8 mouse cellular contexts compared by ENCODE assay signal in genomic region chr8:84656641-84657126, GRCm38 (mm10). TPM values are rescaled to one million over a fixed set of nuclear protein-coding genes. Genes with fewer than 3 reads are reported as not detected.
DNase-seq lines count a peak whose midpoint lies in the region; ATAC-seq and TF ChIP-seq lines count a peak whose summit lies in the region.

No protein-coding gene starts in this region.

- H3ac ChIP-seq in myocyte (ENCODE audit: control insufficient read depth, insufficient read length) = no peak overlapping the region

- H3K27me3 ChIP-seq in hindbrain, embryonic 15.5 days = no peaks in the 10 kb centered on the region
- H3K27me3 ChIP-seq in liver, embryonic 12.5 days (replicated peaks) = peaks cover 17% of the 10 kb centered on the region
- H3K27me3 ChIP-seq in myocyte (ENCODE audit: control insufficient read depth, insufficient read depth, insufficient read length) = no peaks in the 10 kb centered on the region
- H3K27me3 ChIP-seq in thymus, adult 2 months (ENCODE audit: control insufficient read depth, insufficient read depth, low read length) = no peaks in the 10 kb centered on the region

- H3K9ac ChIP-seq in ES-E14 (ENCODE audit: insufficient read depth, low read depth, low read length, poor library complexity, severe bottlenecking) = peak overlapping the region; percentile 89
- peak overlapping the region; percentile 12; the same call in 1 of the 2 replicates for H3K9ac ChIP-seq in hindbrain, embryonic 15.5 days
- peak overlapping the region; percentile 69 for H3K9ac ChIP-seq in liver, embryonic 12.5 days

- H3K36me3 ChIP-seq in ES-E14 (ENCODE audit: control insufficient read depth, insufficient read depth, low read length, poor library complexity, severe bottlenecking) (peaks cover 4% of the 10 kb centered on the region), myocyte (ENCODE audit: control insufficient read depth, insufficient read depth) (no peaks in the 10 kb centered on the region)
- H3K36me3 ChIP-seq in hindbrain, embryonic 15.5 days = no peaks in the 10 kb centered on the region
- H3K36me3 ChIP-seq in liver, embryonic 12.5 days = no peaks in the 10 kb centered on the region
- H3K36me3 ChIP-seq in thymus, adult 2 months (ENCODE audit: control insufficient read depth, insufficient read depth, low read length) = no peaks in the 10 kb centered on the region

- no peaks in the 10 kb centered on the region for H3K9me3 ChIP-seq in ES-E14 (ENCODE audit: control insufficient read depth, insufficient read depth, low read depth, low read length)
- H3K9me3 ChIP-seq in hindbrain, embryonic 15.5 days = no peaks in the 10 kb centered on the region
- H3K9me3 ChIP-seq in liver, embryonic 12.5 days (replicated peaks) = no peaks in the 10 kb centered on the region

- peaks cover 12% of the 10 kb centered on the region for H3K79me2 ChIP-seq in myocyte (ENCODE audit: control insufficient read depth, insufficient read depth)

- peak overlapping the region; percentile 97 for H3K27ac ChIP-seq in ES-E14 (ENCODE audit: insufficient read depth, low read depth, low read length, poor library complexity, severe bottlenecking)
- peak overlapping the region; percentile 88 for H3K27ac ChIP-seq in brown adipose tissue, adult 24 weeks (replicated peaks; ENCODE audit: low read depth, low read length)
- H3K27ac ChIP-seq in hindbrain, embryonic 15.5 days (replicated peaks) = peak overlapping the region; percentile 61
- H3K27ac ChIP-seq in liver, embryonic 12.5 days = peak overlapping the region; percentile 81
- H3K27ac ChIP-seq in thymus, adult 2 months (ENCODE audit: control insufficient read depth, insufficient read depth, low read length) = peak overlapping the region; percentile 36; the same call in 1 of the 2 replicates

- H3K4me3 ChIP-seq in ES-E14 (ENCODE audit: insufficient read depth in 1 of 2, low read depth in 1 of 2, low read length in 2 of 2, poor library complexity in 1 of 2, severe bottlenecking in 1 of 2) (peak overlapping the region; percentile 77 to 83), myocyte (no peak overlapping the region)
- H3K4me3 ChIP-seq in brown adipose tissue, adult 24 weeks (ENCODE audit: insufficient read depth, low read depth, low read length) = peak overlapping the region; percentile 59
- H3K4me3 ChIP-seq in hindbrain, embryonic 15.5 days = peak overlapping the region; percentile 30
- H3K4me3 ChIP-seq in liver, embryonic 12.5 days = peak overlapping the region; percentile 53
- peak overlapping the region; percentile 57 for H3K4me3 ChIP-seq in thymus, adult 2 months (ENCODE audit: control insufficient read depth, insufficient read depth, low read length)

- no peak for DNase-seq in ES-E14 (ENCODE audit: low read depth, low spot score)
- DNase-seq in forelimb bud, embryonic 11.5 days (ENCODE audit: low read depth, low spot score) = peak; percentile 89
- DNase-seq in thymus, adult 2 months = peak; percentile 76

- TF ChIP-seq CTCF in thymus, adult 2 months (IDR thresholded peaks at IDR 0.05; ENCODE audit: borderline replicate concordance, control insufficient read depth, extremely low read depth, insufficient read depth, low read length, poor library complexity) = peak; percentile 32; the same call in 1 of the 2 replicates

- TF ChIP-seq POLR2A in myocyte (IDR thresholded peaks at IDR 0.05; ENCODE audit: insufficient read length, low read depth) = no peak
- peak; percentile 53; the same call in 1 of the 2 replicates for TF ChIP-seq POLR2A in thymus, adult 2 months (IDR thresholded peaks at IDR 0.05; ENCODE audit: control insufficient read depth, extremely low read depth, insufficient read depth, low read length, poor library complexity)

- peaks cover 9 to 14% of the 10 kb centered on the region in 2 experiments for H3K4me1 ChIP-seq in ES-E14 (ENCODE audit: control insufficient read depth in 2 of 2, insufficient read depth in 2 of 2, low read length in 2 of 2, poor library complexity in 1 of 2)
- H3K4me1 ChIP-seq in brown adipose tissue, adult 24 weeks (ENCODE audit: control insufficient read depth, insufficient read depth, insufficient read length, low read length) = peaks cover 3% of the 10 kb centered on the region; the same call in 1 of the 2 replicates
- H3K4me1 ChIP-seq in hindbrain, embryonic 15.5 days (replicated peaks) = peaks cover 42% of the 10 kb centered on the region
- peaks cover 75% of the 10 kb centered on the region for H3K4me1 ChIP-seq in liver, embryonic 12.5 days
- peaks cover 28% of the 10 kb centered on the region for H3K4me1 ChIP-seq in thymus, adult 2 months (replicated peaks; ENCODE audit: control insufficient read depth, insufficient read depth, low read length)

- in situ Hi-C loops in ES-E14 (cut with MboI; ENCODE audit: low sequenced_read_pairs in 2 of 2, unreplicated experiment in 2 of 2) = no loop called here

- H3K4me2 ChIP-seq in hindbrain, embryonic 15.5 days = peak overlapping the region; percentile 51
- peak overlapping the region; percentile 88 for H3K4me2 ChIP-seq in liver, embryonic 12.5 days
- peak overlapping the region; percentile 82 for H3K4me2 ChIP-seq in myocyte (ENCODE audit: low read depth)

- WGBS in hindbrain, embryonic 15.5 days = 3% methylated on average over 23 of the region's 23 CpGs
- WGBS in liver, embryonic 12.5 days (ENCODE audit: insufficient replicate concordance) = 2% methylated on average over 23 of the region's 23 CpGs
- under 1% methylated on average over 23 of the region's 23 CpGs for WGBS in thymus, adult 2 months

- ATAC-seq in hindbrain, embryonic 15.5 days (ENCODE audit: low FRiP score, low read depth) = 0 out of 2 replicates have a peak, but pooled peaks have one; percentile 13
- peak; percentile 72 for ATAC-seq in liver, embryonic 12.5 days
- ATAC-seq in frontal cortex, adult (ENCODE audit: low TSS enrichment) = no peak

TF ChIP-seq in ES-E14, 5 proteins besides CTCF, POLR2A, EP300 and RAD21:
- TF ChIP-seq MAFK (IDR thresholded peaks at IDR 0.05; ENCODE audit: insufficient read depth, low read depth, low read length) (no peak), ZC3H11A (IDR thresholded peaks at IDR 0.05; ENCODE audit: borderline replicate concordance, low read depth, low read length) (no peak), ZNF384 (IDR thresholded peaks at IDR 0.05; ENCODE audit: low read depth, low read length) (no peak), CHD2 (IDR thresholded peaks at IDR 0.05; ENCODE audit: low read depth, low read length) (no peak), HCFC1 (IDR thresholded peaks at IDR 0.05; ENCODE audit: borderline replicate concordance, insufficient read depth, low read length) (no peak)

TF ChIP-seq in myocyte, 11 proteins besides CTCF, POLR2A, EP300 and RAD21:
- TF ChIP-seq USF1 (IDR thresholded peaks at IDR 0.05; ENCODE audit: low read depth) = no peak
- TF ChIP-seq E2F4 (IDR thresholded peaks at IDR 0.05; ENCODE audit: insufficient read depth) = no peak
- no peak for TF ChIP-seq MYOG (IDR thresholded peaks at IDR 0.05; ENCODE audit: control insufficient read depth in 1 of 3, insufficient read depth in 1 of 3, insufficient read length in 2 of 3, low read depth in 2 of 3)
- TF ChIP-seq REST (IDR thresholded peaks at IDR 0.05; ENCODE audit: insufficient read depth, insufficient read length) = no peak
- no peak for TF ChIP-seq MAX (IDR thresholded peaks at IDR 0.05; ENCODE audit: low read depth)
- no peak for TF ChIP-seq TCF3 (IDR thresholded peaks at IDR 0.05; ENCODE audit: insufficient read length, low read depth)
- TF ChIP-seq TCF12 (IDR thresholded peaks at IDR 0.05; ENCODE audit: insufficient read depth, poor library complexity, severe bottlenecking) = no peak
- TF ChIP-seq MYOD1 (IDR thresholded peaks at IDR 0.05; ENCODE audit: control insufficient read depth in 1 of 3, insufficient read length in 2 of 3, low read depth in 2 of 3) = no peak
- no peak for TF ChIP-seq SRF (IDR thresholded peaks at IDR 0.05; ENCODE audit: control insufficient read depth, insufficient read length, low read depth)
- TF ChIP-seq CEBPB (IDR thresholded peaks at IDR 0.05; ENCODE audit: insufficient read depth, poor library complexity, severe bottlenecking) = no peak
- no peak for TF ChIP-seq POLR2AphosphoS2 (IDR thresholded peaks at IDR 0.05; ENCODE audit: insufficient read length, low read depth)
TF ChIP-seq in myocyte: peak in this region for 0.

RNA-seq across cellular contexts. Expression of gene Ier2, which starts 6.0 kb away (rescaled TPM):
- 49.3 and 49.7 TPM in 2 replicates for total RNA-seq in ES-E14 (2012; rRNA removed)
- polyA plus RNA-seq in brown adipose tissue, adult 24 weeks (2012; ENCODE audit: insufficient read depth, insufficient read length, missing spikeins) = 17.2 and 62.3 TPM in 2 replicates
- polyA plus RNA-seq in hindbrain, embryonic 15.5 days (2015; fragmentation: Nextera tagmentation; extraction: Ambion mirVana) = 18.8 and 24.5 TPM in 2 replicates
- polyA plus RNA-seq in liver, embryonic 12.5 days (2016; fragmentation: Nextera tagmentation; extraction: Ambion mirVana) = 36.4 and 37.4 TPM in 2 replicates
- 75.7 TPM for polyA plus RNA-seq in myocyte (2012; fragmentation: generic; extraction: Trizol)
- 29.2 and 33.7 TPM in 2 replicates for polyA plus RNA-seq in thymus, adult 2 months (2012; rRNA removed)

RNA-seq across cellular contexts. Expression of gene Trmt1, which starts 29.4 kb away (rescaled TPM):
- 260 and 334 TPM in 2 replicates for total RNA-seq in ES-E14 (2012; rRNA removed)
- polyA plus RNA-seq in brown adipose tissue, adult 24 weeks (2012; ENCODE audit: insufficient read depth, insufficient read length, missing spikeins) = 25.1 and 33.4 TPM in 2 replicates
- 62.5 and 65.9 TPM in 2 replicates for polyA plus RNA-seq in hindbrain, embryonic 15.5 days (2015; fragmentation: Nextera tagmentation; extraction: Ambion mirVana)
- polyA plus RNA-seq in liver, embryonic 12.5 days (2016; fragmentation: Nextera tagmentation; extraction: Ambion mirVana) = 57.3 and 62.0 TPM in 2 replicates
- polyA plus RNA-seq in myocyte (2012; fragmentation: generic; extraction: Trizol) = 94.4 TPM
- polyA plus RNA-seq in thymus, adult 2 months (2012; rRNA removed) = 169 and 181 TPM in 2 replicates

RNA-seq across cellular contexts. Expression of gene Nacc1, which starts 31.0 kb away (rescaled TPM):
- 75.4 and 85.5 TPM in 2 replicates for total RNA-seq in ES-E14 (2012; rRNA removed)
- polyA plus RNA-seq in brown adipose tissue, adult 24 weeks (2012; ENCODE audit: insufficient read depth, insufficient read length, missing spikeins) = 19.0 and 22.9 TPM in 2 replicates
- 13.6 and 16.1 TPM in 2 replicates for polyA plus RNA-seq in hindbrain, embryonic 15.5 days (2015; fragmentation: Nextera tagmentation; extraction: Ambion mirVana)
- polyA plus RNA-seq in liver, embryonic 12.5 days (2016; fragmentation: Nextera tagmentation; extraction: Ambion mirVana) = 12.5 and 12.9 TPM in 2 replicates
- polyA plus RNA-seq in myocyte (2012; fragmentation: generic; extraction: Trizol) = 56.1 TPM
- 155 and 182 TPM in 2 replicates for polyA plus RNA-seq in thymus, adult 2 months (2012; rRNA removed)

RNA-seq across cellular contexts. Expression of gene Lyl1, which starts 44.6 kb away (rescaled TPM):
- total RNA-seq in ES-E14 (2012; rRNA removed) = 0.49 and 0.74 TPM in 2 replicates
- polyA plus RNA-seq in brown adipose tissue, adult 24 weeks (2012; ENCODE audit: insufficient read depth, insufficient read length, missing spikeins) = 2.9 and 3.1 TPM in 2 replicates
- 3.1 and 3.6 TPM in 2 replicates for polyA plus RNA-seq in hindbrain, embryonic 15.5 days (2015; fragmentation: Nextera tagmentation; extraction: Ambion mirVana)
- polyA plus RNA-seq in liver, embryonic 12.5 days (2016; fragmentation: Nextera tagmentation; extraction: Ambion mirVana) = 82.3 and 83.1 TPM in 2 replicates
- polyA plus RNA-seq in myocyte (2012; fragmentation: generic; extraction: Trizol) = not detected
- 7.1 and 7.5 TPM in 2 replicates for polyA plus RNA-seq in thymus, adult 2 months (2012; rRNA removed)

Comparison
In these comparisons a context has a peak if more than half of its experiments do, and no peak if none do; other contexts are left out.
1. H3K27ac ChIP-seq: peak in every context shown above with its lines; median percentile 97 in ES-E14; 88 in brown adipose tissue, adult 24 weeks; 81 in liver, embryonic 12.5 days; 61 in hindbrain, embryonic 15.5 days; 36 in thymus, adult 2 months.
2. H3K9ac ChIP-seq: peak in every context shown above with its lines; median percentile 89 in ES-E14; 69 in liver, embryonic 12.5 days; 12 in hindbrain, embryonic 15.5 days.